Mouse (Mus musculus) ES-Bruce4 (cell line): ENCODE measurements around the gene Ttc28.

Source experiments
- CTCF ChIP-seq: IDR thresholded peaks from one replicate; pipeline ENCODE4 v1.8.1; 2011; ENCODE audit warnings: low read depth, low read length
- POLR2A ChIP-seq: IDR thresholded peaks from one replicate; pipeline ENCODE4 v1.8.1; 2011; ENCODE audit warnings: low read length; ENCODE audit not compliant: insufficient read depth

- TF ChIP-seq POLR2A (no peak), CTCF (no peak)
Measured at GRCm38 (mm10) chr5:111003220-111003619, 123.6 kb downstream of the Ttc28 start.
